Mouse (Mus musculus) layer of hippocampus, adult 11-12 months (tissue): ENCODE data around the gene Slc4a5.
A peak's percentile ranks its signal among the peaks of the same experiment; 100 is the strongest.
"Not testable (repeated sequence)": the region's sequence is repeated elsewhere in the genome, so short reads cannot be mapped to it uniquely, and the experiment has no call there.

Experiments used
- DNase-seq: peaks from one replicate; pipeline ENCODE4 v3.0.0; 2022; ENCODE audit warnings: low spot score

Gene Slc4a5

GRCm38 (mm10) chr6:83311206-83311605 lies 91.6 kb downstream of the Slc4a5 start:
- DNase-seq: no peak

GRCm38 (mm10) chr6:83312021-83312420 lies 92.4 kb downstream of the Slc4a5 start:
- DNase-seq: no peak

GRCm38 (mm10) chr6:83312514-83312913 lies 92.9 kb downstream of the Slc4a5 start:
- no peak for DNase-seq

GRCm38 (mm10) chr6:83315293-83315692 lies 95.7 kb downstream of the Slc4a5 start:
- no peak for DNase-seq

GRCm38 (mm10) chr6:83316022-83316421 lies 96.4 kb downstream of the Slc4a5 start:
- no peak for DNase-seq

GRCm38 (mm10) chr6:83317108-83317741 lies 97.6 kb downstream of the Slc4a5 start:
- peak; percentile 92 for DNase-seq

- DNase-seq: no peak
Observed at GRCm38 (mm10) chr6:83321927-83322326, 102.3 kb downstream of the Slc4a5 start.

- no peak for DNase-seq
Observed at GRCm38 (mm10) chr6:83322794-83323193, 103.2 kb downstream of the Slc4a5 start.

- DNase-seq: no peak
Observed at GRCm38 (mm10) chr6:83323652-83324419, 104.2 kb downstream of the Slc4a5 start.

- peak; percentile 94 for DNase-seq
Observed at GRCm38 (mm10) chr6:83325525-83326393, 106.1 kb downstream of the Slc4a5 start, which contains the start of the genes Mthfd2 and Mob1a. Gene Mthfd2, minus strand, starts transcription at chr6:83325908. Gene Mob1a, plus strand, starts transcription at chr6:83326016.

GRCm38 (mm10) chr6:83326394-83326736 lies 106.7 kb downstream of the Slc4a5 start:
- DNase-seq: no peak

GRCm38 (mm10) chr6:83326761-83327160 lies 107.1 kb downstream of the Slc4a5 start:
- DNase-seq: no peak

GRCm38 (mm10) chr6:83327591-83328190 lies 108.1 kb downstream of the Slc4a5 start:
- DNase-seq: no peak

GRCm38 (mm10) chr6:83341387-83341786 lies 121.8 kb downstream of the Slc4a5 start:
- DNase-seq: no peak

- no peak for DNase-seq
Observed at GRCm38 (mm10) chr6:83342957-83343356, 123.3 kb downstream of the Slc4a5 start.

- DNase-seq: not testable (repeated sequence)
Observed at GRCm38 (mm10) chr6:83345285-83345684, 125.7 kb downstream of the Slc4a5 start.

GRCm38 (mm10) chr6:83347916-83348315 lies 128.3 kb downstream of the Slc4a5 start:
- DNase-seq: no peak

GRCm38 (mm10) chr6:83348873-83349272 lies 129.2 kb downstream of the Slc4a5 start, which contains the start of gene Bola3:
Gene Bola3, plus strand, starts transcription at chr6:83349147.
- no peak for DNase-seq

- DNase-seq: peak; percentile 83
Observed at GRCm38 (mm10) chr6:83349274-83349958, 129.8 kb downstream of the Slc4a5 start.

GRCm38 (mm10) chr6:83350172-83350571 lies 130.5 kb downstream of the Slc4a5 start:
- no peak for DNase-seq

- DNase-seq: no peak
Observed at GRCm38 (mm10) chr6:83350851-83351405, 131.3 kb downstream of the Slc4a5 start.
